Mouse (Mus musculus): ENCODE data around the gene Igf2r.

Gene Igf2r

GRCm38 (mm10) chr17:12769380-12769921 is at the start of gene Igf2r:
Gene Igf2r (minus strand): TSS chr17:12769664.
- peak; percentile 67 to 80 for DNase-seq (ENCODE audit: low spot score in 2 of 2)

- DNase-seq (ENCODE audit: low spot score in 2 of 2) = peak in 1 of 2 experiments; percentile 46
Observed at GRCm38 (mm10) chr17:12815885-12816284, 46.4 kb upstream of the Igf2r start.

GRCm38 (mm10) chr17:12814502-12814901 is 45.0 kb upstream of the Igf2r start:
- DNase-seq (ENCODE audit: low spot score in 2 of 2) = peak in 1 of 2 experiments; percentile 33

- DNase-seq (ENCODE audit: low spot score in 2 of 2) = peak in 1 of 2 experiments; percentile 51
Observed at GRCm38 (mm10) chr17:12810973-12811303, 41.5 kb upstream of the Igf2r start.

GRCm38 (mm10) chr17:12810103-12810972 is 40.9 kb upstream of the Igf2r start:
- peak; percentile 59 to 69 for DNase-seq (ENCODE audit: low spot score in 2 of 2)

GRCm38 (mm10) chr17:12808851-12809250 is 39.4 kb upstream of the Igf2r start:
- DNase-seq (ENCODE audit: low spot score in 2 of 2) = peak in 1 of 2 experiments; percentile 52

GRCm38 (mm10) chr17:12804584-12805445 is 35.4 kb upstream of the Igf2r start:
- DNase-seq (ENCODE audit: low spot score in 2 of 2) = peak in 1 of 2 experiments; percentile 10

- DNase-seq (ENCODE audit: low spot score in 2 of 2) = peak in 1 of 2 experiments; percentile 18
Observed at GRCm38 (mm10) chr17:12801861-12802540, 32.5 kb upstream of the Igf2r start.

- DNase-seq (ENCODE audit: low spot score in 2 of 2) = peak in 1 of 2 experiments; percentile 66
Observed at GRCm38 (mm10) chr17:12799368-12800275, 30.2 kb upstream of the Igf2r start.

GRCm38 (mm10) chr17:12798571-12798970 is 29.1 kb upstream of the Igf2r start:
- no peak for DNase-seq (ENCODE audit: low spot score in 2 of 2)

GRCm38 (mm10) chr17:12797427-12798029 is 28.1 kb upstream of the Igf2r start:
- DNase-seq (ENCODE audit: low spot score in 2 of 2) = no peak

- DNase-seq (ENCODE audit: low spot score in 2 of 2) = no peak
Observed at GRCm38 (mm10) chr17:12796633-12797032, 27.2 kb upstream of the Igf2r start.

GRCm38 (mm10) chr17:12793660-12794406 is 24.4 kb upstream of the Igf2r start:
- DNase-seq (ENCODE audit: low spot score in 2 of 2) = peak in 1 of 2 experiments; percentile 63

- DNase-seq (ENCODE audit: low spot score in 2 of 2) = peak in 1 of 2 experiments; percentile 51
Observed at GRCm38 (mm10) chr17:12792422-12793206, 23.1 kb upstream of the Igf2r start.

- DNase-seq (ENCODE audit: low spot score in 2 of 2) = no peak
Observed at GRCm38 (mm10) chr17:12791420-12791819, 22.0 kb upstream of the Igf2r start.

- no peak for DNase-seq (ENCODE audit: low spot score in 2 of 2)
Observed at GRCm38 (mm10) chr17:12791079-12791406, 21.6 kb upstream of the Igf2r start.

- DNase-seq (ENCODE audit: low spot score in 2 of 2) = no peak
Observed at GRCm38 (mm10) chr17:12790353-12791078, 21.1 kb upstream of the Igf2r start.
